Mouse (Mus musculus) spleen, adult 2 months (tissue): ENCODE measurements at regions not wholly inside any gene's neighbourhood (a gene's known extent, or its start where the extent isn't known, plus 50 kb on each side); places are given as distances from the start of the nearest gene placed in this dataset.

Experiments
- CTCF ChIP-seq: fragments of 200-500 bp; IDR thresholded peaks from 2 replicates; pipeline ENCODE4 v1.5.1; 2011; ENCODE audit warnings: mild to moderate bottlenecking, inconsistent platforms; ENCODE audit not compliant: insufficient read depth, insufficient read length, insufficient replicate concordance; ENCODE audit errors: extremely low read depth
- POLR2A ChIP-seq: fragments of 200-500 bp; IDR thresholded peaks from 2 replicates; pipeline ENCODE4 v1.6.1; 2011; ENCODE audit warnings: low read depth, low read length, inconsistent platforms

DNA sequence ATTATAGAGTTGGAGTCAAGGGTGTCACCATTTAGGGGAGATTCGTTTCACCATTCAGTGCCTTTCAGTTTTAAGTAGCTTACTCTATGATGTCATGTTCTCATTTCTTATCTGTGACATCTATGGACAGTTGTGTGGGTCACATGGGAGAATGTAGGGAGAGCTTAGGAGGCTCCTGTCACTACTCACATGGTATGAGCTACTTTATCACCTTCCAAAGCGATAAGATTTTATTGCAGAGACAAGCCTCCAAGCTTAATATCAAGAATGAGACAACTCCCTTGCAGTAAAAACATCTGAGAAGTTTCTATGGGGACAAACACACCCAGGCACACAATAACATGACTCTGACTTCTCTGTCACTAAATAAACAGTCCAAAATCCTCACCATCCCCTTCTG lies 270.1 kb downstream of the Klf6 start:
- TF ChIP-seq POLR2A: no peak
- TF ChIP-seq CTCF: no peak
